Mouse (Mus musculus): Measurements from ENCODE around the gene Gas2l1. TPM values are rescaled to one million over a fixed set of nuclear protein-coding genes. Genes with fewer than 3 reads are reported as not detected.
A peak's percentile ranks its signal among the peaks of the same experiment; 100 is the strongest.

Gas2l1 gene
- polyA plus RNA-seq, 1 experiment from 2014 or later, result 21.4 TPM

DNA sequence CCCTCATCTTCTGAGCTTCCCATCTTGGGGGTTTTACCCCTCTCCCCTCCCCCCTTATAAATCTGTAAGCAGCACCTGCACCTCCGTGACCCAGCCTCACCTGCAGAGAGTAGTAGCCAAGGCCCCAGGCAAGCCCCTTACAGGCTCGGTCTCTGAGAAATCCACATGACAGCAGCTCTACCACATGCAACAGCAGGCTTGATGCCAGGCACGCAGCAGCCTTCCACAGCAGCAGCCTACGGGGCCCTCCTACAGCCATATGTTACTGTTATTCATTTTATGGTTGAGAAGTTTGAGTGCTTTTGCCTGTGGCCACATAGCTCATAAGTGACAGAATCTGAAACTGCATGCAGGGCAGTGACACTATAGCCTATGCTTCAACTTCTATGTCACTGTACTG lies 29.7 kb downstream of the Gas2l1 start:
- no peak for ATAC-seq (ENCODE audit: low FRiP score, low TSS enrichment)
- DNase-seq (ENCODE audit: low spot score), result no peak
- Histone ChIP-seq H3K9ac (ENCODE audit: low read length) (no peak overlapping the region), H3K36me3 (ENCODE audit: control insufficient read depth, insufficient read depth, low read length) (peaks cover 29% of the 10 kb centered on the region), H3K4me1 (replicated peaks; ENCODE audit: control insufficient read depth, insufficient read depth) (no peaks in the 10 kb centered on the region), H3K4me3 (ENCODE audit: low read depth, low read length) (no peak overlapping the region), H3K27me3 (ENCODE audit: control insufficient read depth, insufficient read depth, low read length) (no peaks in the 10 kb centered on the region), H3K9me3 (ENCODE audit: control insufficient read depth, low read length) (no peaks in the 10 kb centered on the region), H3K27ac (replicated peaks) (no peak overlapping the region), H3K4me2 (replicated peaks; ENCODE audit: low read depth) (no peak overlapping the region)
- TF ChIP-seq EP300 (optimal IDR thresholded peaks at IDR 0.05), result no peak
- TF ChIP-seq CTCF (IDR thresholded peaks at IDR 0.05; ENCODE audit: low read depth), result no peak
- WGBS, result 89% methylated on average over 4 of the region's 4 CpGs

DNA sequence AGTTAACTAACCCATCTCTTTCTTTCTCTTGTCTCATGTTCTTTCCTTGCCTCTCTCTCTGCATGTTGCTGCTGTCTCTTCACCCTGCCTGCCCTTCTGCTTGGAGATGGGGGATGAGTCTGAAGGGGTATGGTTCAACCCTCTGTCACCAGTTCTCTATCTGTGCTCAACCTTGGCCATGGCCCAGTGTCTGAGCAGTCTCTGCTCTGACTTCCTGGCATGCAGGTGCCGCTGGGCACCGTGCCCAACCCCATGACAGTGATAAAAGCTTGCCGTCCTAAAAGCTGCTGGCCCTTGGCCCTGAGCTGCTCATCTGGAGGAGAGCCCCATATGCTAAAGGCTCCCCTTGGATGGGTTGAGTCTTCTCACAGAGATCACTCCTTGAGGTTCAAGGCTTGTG lies 32.0 kb downstream of the Gas2l1 start:
- peaks cover 37% of the 10 kb centered on the region for H3K36me3 ChIP-seq (ENCODE audit: control insufficient read depth, insufficient read depth, low read length)

DNA sequence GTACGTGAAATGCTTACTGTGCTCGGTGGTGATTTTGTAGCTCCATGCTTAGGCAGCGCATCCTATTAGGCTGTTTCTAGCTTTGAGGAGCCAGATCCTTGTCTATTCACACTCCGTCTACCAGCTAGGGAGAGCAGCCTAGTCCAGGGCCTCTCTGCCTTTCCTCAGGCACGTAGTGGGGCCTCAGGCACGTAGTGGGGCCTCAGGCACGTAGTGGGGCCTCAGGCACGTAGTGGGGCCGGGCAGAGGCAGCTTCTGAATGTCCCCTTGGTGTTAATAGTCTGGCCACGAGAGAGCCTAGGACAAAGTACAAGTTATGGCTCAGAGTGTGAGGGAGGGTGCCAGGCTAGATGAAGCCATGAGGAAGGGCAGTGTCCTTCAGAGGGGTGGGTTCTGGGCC lies 32.4 kb downstream of the Gas2l1 start:
- H3K4me1 ChIP-seq (replicated peaks; ENCODE audit: control insufficient read depth, insufficient read depth), result no peaks in the 10 kb centered on the region
- H3K27me3 ChIP-seq (ENCODE audit: control insufficient read depth, insufficient read depth, low read length), result no peaks in the 10 kb centered on the region
- WGBS, result 92% methylated on average over 10 of the region's 10 CpGs
- TF ChIP-seq EP300 (optimal IDR thresholded peaks at IDR 0.05) (no peak), CTCF (IDR thresholded peaks at IDR 0.05; ENCODE audit: low read depth) (no peak)
- peaks cover 39% of the 10 kb centered on the region for H3K36me3 ChIP-seq (ENCODE audit: control insufficient read depth, insufficient read depth, low read length)
- H3K27ac ChIP-seq (replicated peaks), result no peak overlapping the region
- DNase-seq (ENCODE audit: low spot score) (no peak), ATAC-seq (ENCODE audit: low FRiP score, low TSS enrichment) (no peak)
- no peaks in the 10 kb centered on the region for H3K9me3 ChIP-seq (ENCODE audit: control insufficient read depth, low read length)
- no peak overlapping the region for H3K4me2 ChIP-seq (replicated peaks; ENCODE audit: low read depth)
- no peak overlapping the region for H3K9ac ChIP-seq (ENCODE audit: low read length)
- no peak overlapping the region for H3K4me3 ChIP-seq (ENCODE audit: low read depth, low read length)

More for the DNA sequence above, 32.0 kb downstream of the Gas2l1 start:
- WGBS, result 74% methylated on average over 3 of the region's 3 CpGs
- Histone ChIP-seq H3K4me1 (replicated peaks; ENCODE audit: control insufficient read depth, insufficient read depth) (no peaks in the 10 kb centered on the region), H3K27ac (replicated peaks) (no peak overlapping the region), H3K9ac (ENCODE audit: low read length) (no peak overlapping the region), H3K9me3 (ENCODE audit: control insufficient read depth, low read length) (no peaks in the 10 kb centered on the region), H3K4me3 (ENCODE audit: low read depth, low read length) (no peak overlapping the region), H3K4me2 (replicated peaks; ENCODE audit: low read depth) (no peak overlapping the region), H3K27me3 (ENCODE audit: control insufficient read depth, insufficient read depth, low read length) (no peaks in the 10 kb centered on the region)
- no peak for ATAC-seq (ENCODE audit: low FRiP score, low TSS enrichment)
- DNase-seq (ENCODE audit: low spot score), result no peak
- TF ChIP-seq EP300 (optimal IDR thresholded peaks at IDR 0.05) (no peak), CTCF (IDR thresholded peaks at IDR 0.05; ENCODE audit: low read depth) (no peak)

DNA sequence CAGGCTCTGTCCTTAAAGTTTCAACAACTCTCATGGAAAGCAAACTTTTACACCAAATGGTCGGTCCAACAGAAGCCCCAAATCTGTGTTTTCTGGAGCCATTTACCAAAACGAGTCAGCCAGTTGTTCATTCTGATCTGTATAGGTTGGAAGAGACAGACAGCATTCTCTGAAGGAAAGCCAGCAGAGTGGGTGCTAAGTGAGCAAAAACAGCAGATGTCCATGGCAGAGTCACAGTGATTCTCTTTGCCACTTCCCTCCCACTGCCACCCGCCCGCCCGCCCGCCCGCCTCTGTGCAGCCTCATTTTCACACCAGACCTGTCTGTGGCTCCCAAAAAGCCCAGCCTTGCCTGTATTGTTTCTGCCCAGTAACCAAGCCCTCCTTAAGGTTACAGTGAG lies 36.9 kb downstream of the Gas2l1 start:
- no peaks in the 10 kb centered on the region for H3K9me3 ChIP-seq (ENCODE audit: control insufficient read depth, low read length)
- no peak for ATAC-seq (ENCODE audit: low FRiP score, low TSS enrichment)
- no peak overlapping the region for H3K4me3 ChIP-seq (ENCODE audit: low read depth, low read length)
- no peaks in the 10 kb centered on the region for H3K4me1 ChIP-seq (replicated peaks; ENCODE audit: control insufficient read depth, insufficient read depth)
- peaks cover 32% of the 10 kb centered on the region for H3K36me3 ChIP-seq (ENCODE audit: control insufficient read depth, insufficient read depth, low read length)
- H3K4me2 ChIP-seq (replicated peaks; ENCODE audit: low read depth), result no peak overlapping the region
- no peak overlapping the region for H3K27ac ChIP-seq (replicated peaks)
- TF ChIP-seq CTCF (IDR thresholded peaks at IDR 0.05; ENCODE audit: low read depth), result no peak
- no peak for TF ChIP-seq EP300 (optimal IDR thresholded peaks at IDR 0.05)
- H3K27me3 ChIP-seq (ENCODE audit: control insufficient read depth, insufficient read depth, low read length), result no peaks in the 10 kb centered on the region
- no peak for DNase-seq (ENCODE audit: low spot score)
- H3K9ac ChIP-seq (ENCODE audit: low read length), result no peak overlapping the region
- over 99% methylated on average over 7 of the region's 7 CpGs for WGBS

DNA sequence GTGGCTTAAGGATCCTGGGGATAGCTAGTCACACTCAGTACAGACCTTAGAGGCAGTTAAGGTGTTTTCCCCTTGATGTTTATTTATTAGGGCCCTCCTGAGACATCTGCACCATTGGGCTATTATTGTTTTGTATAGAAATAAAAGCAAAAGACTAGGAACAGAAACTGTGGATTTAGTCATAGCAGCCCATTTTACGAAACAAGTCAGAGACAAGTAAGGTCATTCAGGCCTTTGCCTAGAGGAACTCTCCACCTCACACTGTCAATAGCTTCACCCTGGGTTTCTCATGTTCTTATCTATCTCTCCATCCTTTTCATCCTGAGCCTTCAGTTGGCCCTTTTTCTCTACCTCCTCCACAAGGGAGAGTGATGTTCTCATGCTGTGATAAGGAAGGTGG lies 40.0 kb downstream of the Gas2l1 start:
- H3K4me3 ChIP-seq (ENCODE audit: low read depth, low read length), result no peak overlapping the region
- H3K4me2 ChIP-seq (replicated peaks; ENCODE audit: low read depth), result no peak overlapping the region
- ATAC-seq (ENCODE audit: low FRiP score, low TSS enrichment), result no peak
- no peaks in the 10 kb centered on the region for H3K27me3 ChIP-seq (ENCODE audit: control insufficient read depth, insufficient read depth, low read length)
- no peak for DNase-seq (ENCODE audit: low spot score)
- H3K9ac ChIP-seq (ENCODE audit: low read length), result no peak overlapping the region
- no peak overlapping the region for H3K27ac ChIP-seq (replicated peaks)
- peaks cover 21% of the 10 kb centered on the region for H3K36me3 ChIP-seq (ENCODE audit: control insufficient read depth, insufficient read depth, low read length)
- no peaks in the 10 kb centered on the region for H3K9me3 ChIP-seq (ENCODE audit: control insufficient read depth, low read length)
- 100% methylated on average over 1 of the region's 1 CpGs for WGBS
- no peak for TF ChIP-seq EP300 (optimal IDR thresholded peaks at IDR 0.05)
- TF ChIP-seq CTCF (IDR thresholded peaks at IDR 0.05; ENCODE audit: low read depth), result no peak
- H3K4me1 ChIP-seq (replicated peaks; ENCODE audit: control insufficient read depth, insufficient read depth), result no peaks in the 10 kb centered on the region

DNA sequence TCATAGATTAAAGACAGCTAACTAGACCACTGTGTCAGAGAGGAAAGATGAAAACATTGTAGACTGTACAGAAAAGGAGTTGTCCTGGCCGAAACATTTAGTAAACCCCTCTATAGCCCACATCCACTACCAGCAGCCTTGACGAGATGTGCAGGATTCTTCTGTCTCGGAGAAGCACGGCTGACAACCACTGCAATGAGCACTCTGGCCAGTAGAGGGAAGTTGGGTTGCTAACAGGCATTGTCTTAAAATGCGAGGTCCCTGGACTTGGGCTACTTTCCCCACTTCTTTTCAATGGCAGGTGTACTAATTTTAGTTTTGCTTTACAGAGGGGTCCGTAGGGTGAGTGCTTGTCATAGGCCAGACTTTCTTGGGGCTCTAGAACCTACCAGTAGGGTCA lies 47.6 kb downstream of the Gas2l1 start:
- peak; percentile 29 for DNase-seq (ENCODE audit: low spot score)
- H3K4me3 ChIP-seq (ENCODE audit: low read depth, low read length), result no peak overlapping the region
- H3K9ac ChIP-seq (ENCODE audit: low read length), result no peak overlapping the region
- H3K4me2 ChIP-seq (replicated peaks; ENCODE audit: low read depth), result no peak overlapping the region
- H3K9me3 ChIP-seq (ENCODE audit: control insufficient read depth, low read length), result no peaks in the 10 kb centered on the region
- H3K36me3 ChIP-seq (ENCODE audit: control insufficient read depth, insufficient read depth, low read length), result peaks cover 19% of the 10 kb centered on the region
- H3K27ac ChIP-seq (replicated peaks), result no peak overlapping the region
- ATAC-seq (ENCODE audit: low FRiP score, low TSS enrichment), result no peak
- H3K27me3 ChIP-seq (ENCODE audit: control insufficient read depth, insufficient read depth, low read length), result no peaks in the 10 kb centered on the region
- TF ChIP-seq EP300 (optimal IDR thresholded peaks at IDR 0.05) (no peak), CTCF (IDR thresholded peaks at IDR 0.05; ENCODE audit: low read depth) (peak; percentile 68)
- H3K4me1 ChIP-seq (replicated peaks; ENCODE audit: control insufficient read depth, insufficient read depth), result no peaks in the 10 kb centered on the region
- WGBS, result 60% methylated on average over 6 of the region's 6 CpGs

Data from stomach, postnatal 0 days (tissue).